Mouse (Mus musculus) stomach, embryonic 14.5 days (tissue): ENCODE data around the gene Mrps16. TPM values are rescaled to one million over a fixed set of nuclear protein-coding genes. Genes with fewer than 3 reads are reported as not detected.
A peak's percentile ranks its signal among the peaks of the same experiment; 100 is the strongest.

ENCODE experiments used
- ATAC-seq: fragments of 200-750 bp; cut with Nextera tagmentation; 2 replicates; pipeline ENCODE4 v1.8.0; 2017; ENCODE audit warnings: low read depth, moderate TSS enrichment; ENCODE audit not compliant: insufficient number of reproducible peaks, insufficient read depth, low FRiP score
- H3K27ac ChIP-seq: fragments of 300-500 bp; sonication (generic); 2 replicates; pipeline ENCODE4 v1.5.1; 2014; ENCODE audit warnings: mild to moderate bottlenecking, low read length, moderate library complexity, mixed read lengths
- H3K27me3 ChIP-seq: fragments of 300-500 bp; sonication (generic); 2 replicates; pipeline ENCODE4 v1.6.1; 2014; ENCODE audit warnings: low read length, control low read depth, mixed read lengths; ENCODE audit not compliant: control insufficient read depth, insufficient read depth
- H3K36me3 ChIP-seq: fragments of 300-500 bp; sonication (generic); 2 replicates; pipeline ENCODE4 v1.6.1; 2014; ENCODE audit warnings: mild to moderate bottlenecking, control low read depth, low read length, moderate library complexity, mixed read lengths; ENCODE audit not compliant: control insufficient read depth, insufficient read depth
- H3K4me1 ChIP-seq: fragments of 300-500 bp; sonication (generic); 2 replicates; pipeline ENCODE4 v1.6.1; 2014; ENCODE audit warnings: low read length, control low read depth, mixed read lengths; ENCODE audit not compliant: control insufficient read depth, insufficient read depth
- H3K4me2 ChIP-seq: fragments of 300-500 bp; sonication (generic); replicated peaks from 2 replicates; pipeline ENCODE4 v1.6.1; 2014; ENCODE audit warnings: low read depth, low read length, control low read depth
- H3K4me3 ChIP-seq: fragments of 300-500 bp; sonication (generic); 2 replicates; pipeline ENCODE4 v1.5.1; 2014; ENCODE audit warnings: low read depth, low read length, control low read depth
- H3K9ac ChIP-seq: fragments of 300-500 bp; sonication (generic); replicated peaks from 2 replicates; pipeline ENCODE4 v1.6.1; 2014; ENCODE audit warnings: low read depth, mild to moderate bottlenecking, control low read depth, low read length, moderate library complexity, mixed read lengths
- H3K9me3 ChIP-seq: fragments of 300-500 bp; sonication (generic); 2 replicates; pipeline ENCODE4 v1.6.1; 2016; ENCODE audit warnings: low read depth, low read length, control low read depth; ENCODE audit not compliant: control insufficient read depth
- WGBS: fragments of 180-500 bp; shearing (Covaris S2); extraction: QIAGEN DNeasy Blood & Tissue Kit; methylation state at CpG from one replicate; pipeline ENCODE4 v1.1.7; 2014; 5-methylcytosine and 5-hydroxymethylcytosine counted together
- polyA plus RNA-seq: library from polyadenylated mRNA; unstranded; fragments of >200 nt; fragmentation: Nextera tagmentation; extraction: Ambion mirVana; gene quantifications from 2 replicates; pipeline ENCODE4 v1.2.1, GENCODE M21; 2014

Gene Mrps16
- polyA plus RNA-seq, 1 experiment from 2014 or later = 102 TPM

DNA sequence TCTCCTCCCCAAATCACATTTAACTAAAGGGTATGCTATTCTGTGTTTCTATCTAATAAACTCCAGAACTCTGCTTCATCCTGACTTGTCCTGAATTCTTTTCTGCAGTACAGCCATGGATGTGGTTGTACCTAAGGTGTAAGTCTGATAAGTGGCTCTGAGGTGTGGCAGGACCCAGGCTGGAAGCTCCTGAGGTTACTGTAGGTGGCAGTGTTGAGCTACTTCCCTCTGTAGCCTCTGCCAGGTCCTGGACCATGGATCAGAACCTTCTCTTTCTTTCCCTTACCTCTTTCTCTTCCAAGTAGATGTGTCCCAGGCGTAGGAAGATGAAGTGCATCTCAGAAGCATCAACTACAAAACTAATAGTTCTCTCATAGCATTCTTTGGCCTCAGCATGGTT is 6.6 kb upstream of the Mrps16 start:
- H3K4me2 ChIP-seq = no peak overlapping the region
- H3K9ac ChIP-seq = no peak overlapping the region
- ATAC-seq = no peak
- H3K4me3 ChIP-seq = no peak overlapping the region
- no peak overlapping the region for H3K27ac ChIP-seq
- no peaks in the 10 kb centered on the region for H3K27me3 ChIP-seq
- no peaks in the 10 kb centered on the region for H3K9me3 ChIP-seq
- H3K36me3 ChIP-seq = no peaks in the 10 kb centered on the region
- 48% methylated on average over 1 of the region's 1 CpGs for WGBS
- no peaks in the 10 kb centered on the region for H3K4me1 ChIP-seq

DNA sequence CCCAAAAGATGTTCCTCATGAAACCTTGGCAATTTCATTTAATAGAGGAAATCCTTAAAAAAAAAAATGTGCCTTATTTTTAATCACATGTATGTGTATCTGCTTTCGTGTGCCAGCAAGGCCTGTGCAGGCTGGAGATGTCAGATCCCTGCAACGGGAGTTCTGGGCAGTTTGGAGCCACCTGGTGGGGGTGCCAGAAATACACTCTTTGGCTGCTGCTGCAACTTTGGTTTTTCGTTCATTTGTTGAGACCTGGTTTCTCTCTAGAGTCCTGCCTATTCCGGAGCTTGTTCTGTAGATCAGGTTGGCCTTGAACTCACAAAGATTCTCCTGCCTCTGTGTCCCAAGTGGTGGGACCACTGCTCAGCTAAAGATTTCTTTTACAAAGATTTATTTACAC is 5.4 kb upstream of the Mrps16 start:
- WGBS = 37% methylated on average over 4 of the region's 4 CpGs

DNA sequence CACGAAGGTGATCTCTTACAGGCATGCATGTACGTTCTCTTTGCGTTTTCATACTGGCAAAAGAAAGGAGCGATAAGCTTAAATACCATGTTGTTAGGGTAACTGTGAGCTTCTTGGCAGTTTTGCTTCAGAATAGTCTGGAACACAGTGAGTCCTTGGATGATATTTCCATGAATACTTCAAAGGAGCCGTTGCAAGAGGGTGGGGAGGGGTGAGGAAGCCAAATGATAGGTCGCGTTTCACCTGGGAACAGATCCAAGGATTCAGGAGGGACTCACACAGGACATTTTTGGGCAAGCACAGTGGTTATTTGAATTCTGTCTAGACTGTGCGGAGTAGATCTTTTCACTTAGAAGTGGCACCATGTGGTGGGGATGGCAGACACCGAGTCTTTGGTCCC is 3.8 kb upstream of the Mrps16 start:
- no peak for ATAC-seq
- 0 out of 2 replicates have a peak, but pooled peaks cover 2% of the 10 kb centered on the region for H3K4me1 ChIP-seq
- no peak overlapping the region for H3K9ac ChIP-seq
- H3K36me3 ChIP-seq = no peaks in the 10 kb centered on the region
- H3K9me3 ChIP-seq = no peaks in the 10 kb centered on the region
- H3K27me3 ChIP-seq = no peaks in the 10 kb centered on the region
- no peak overlapping the region for H3K4me3 ChIP-seq
- H3K27ac ChIP-seq = no peak overlapping the region
- 86% methylated on average over 9 of the region's 9 CpGs for WGBS
- no peak overlapping the region for H3K4me2 ChIP-seq

More for the DNA sequence above, 5.4 kb upstream of the Mrps16 start:
- Histone ChIP-seq H3K27ac (no peak overlapping the region), H3K9me3 (no peaks in the 10 kb centered on the region), H3K4me3 (no peak overlapping the region), H3K4me1 (no peaks in the 10 kb centered on the region), H3K36me3 (no peaks in the 10 kb centered on the region), H3K4me2 (no peak overlapping the region), H3K27me3 (no peaks in the 10 kb centered on the region), H3K9ac (no peak overlapping the region)
- ATAC-seq = no peak

DNA sequence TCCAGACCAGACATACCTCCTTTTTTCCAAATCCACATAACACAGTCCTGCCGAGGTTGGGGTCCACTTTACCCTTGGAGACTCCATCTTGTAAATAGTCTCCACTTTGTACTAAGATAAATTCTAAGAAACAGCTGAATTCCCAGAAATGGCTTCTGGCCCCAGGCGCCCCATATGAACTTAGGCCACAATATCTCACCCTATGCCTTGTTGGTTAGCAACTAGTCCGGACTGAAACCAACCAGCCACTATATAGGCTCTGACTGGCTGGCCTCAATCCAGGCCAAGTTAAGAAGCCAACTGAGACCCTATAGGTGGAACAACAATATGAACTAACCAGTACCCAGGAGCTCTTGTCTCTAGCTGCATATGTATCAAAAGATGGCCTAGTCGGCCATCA is 1.1 kb downstream of the Mrps16 start:
- H3K27me3 ChIP-seq = no peaks in the 10 kb centered on the region
- no peak for ATAC-seq
- no peaks in the 10 kb centered on the region for H3K9me3 ChIP-seq
- H3K9ac ChIP-seq = no peak overlapping the region
- H3K4me1 ChIP-seq = peaks cover 9% of the 10 kb centered on the region
- H3K27ac ChIP-seq = no peak overlapping the region
- H3K4me2 ChIP-seq = peak overlapping the region; percentile 57; the same call in 1 of the 2 replicates
- H3K36me3 ChIP-seq = peaks cover 8% of the 10 kb centered on the region; the same call in 1 of the 2 replicates
- 0 out of 2 replicates have a peak overlapping the region, but pooled peaks have one; percentile 74 for H3K4me3 ChIP-seq
- 88% methylated on average over 3 of the region's 4 CpGs for WGBS

DNA sequence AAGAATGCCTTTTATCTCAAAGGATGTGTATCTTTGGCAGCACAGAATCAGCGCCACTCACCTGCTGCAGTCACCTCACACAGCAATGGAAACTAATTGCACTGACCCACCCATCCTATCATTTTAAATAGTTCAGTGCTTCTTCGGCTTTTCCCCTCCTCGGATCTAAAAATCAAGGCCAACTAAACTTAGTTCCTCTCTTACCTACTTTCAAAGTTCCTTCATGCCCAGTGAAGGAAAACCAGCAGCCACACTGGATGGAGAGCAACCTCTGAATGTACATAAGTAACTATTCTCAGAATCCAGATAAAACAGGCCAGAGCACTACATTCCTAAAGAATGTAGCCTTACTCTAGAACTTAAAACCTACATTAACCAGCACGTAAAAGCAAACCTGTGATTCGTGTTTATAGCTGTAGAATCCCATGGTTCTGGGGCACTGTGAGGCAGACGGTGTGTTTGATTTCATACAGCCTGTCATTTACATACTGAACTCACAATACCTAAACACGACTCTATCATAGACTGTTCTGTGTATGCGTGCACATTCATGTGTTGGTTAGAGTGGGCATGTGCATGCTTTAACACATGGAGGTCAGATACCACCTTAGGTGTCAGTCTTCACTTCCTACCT is 3.9 kb downstream of the Mrps16 start:
- H3K4me3 ChIP-seq = peak overlapping the region; percentile 74; the same call in 1 of the 2 replicates
- 0 out of 2 replicates have a peak overlapping the region, but pooled peaks have one; percentile 67 for H3K9ac ChIP-seq
- no peaks in the 10 kb centered on the region for H3K9me3 ChIP-seq
- 87% methylated on average over 8 of the region's 8 CpGs for WGBS
- peak overlapping the region; percentile 68 for H3K4me2 ChIP-seq
- H3K4me1 ChIP-seq = peaks cover 20% of the 10 kb centered on the region
- H3K36me3 ChIP-seq = peaks cover 15% of the 10 kb centered on the region; the same call in 1 of the 2 replicates
- no peaks in the 10 kb centered on the region for H3K27me3 ChIP-seq
- H3K27ac ChIP-seq = no peak overlapping the region
- ATAC-seq = no peak

DNA sequence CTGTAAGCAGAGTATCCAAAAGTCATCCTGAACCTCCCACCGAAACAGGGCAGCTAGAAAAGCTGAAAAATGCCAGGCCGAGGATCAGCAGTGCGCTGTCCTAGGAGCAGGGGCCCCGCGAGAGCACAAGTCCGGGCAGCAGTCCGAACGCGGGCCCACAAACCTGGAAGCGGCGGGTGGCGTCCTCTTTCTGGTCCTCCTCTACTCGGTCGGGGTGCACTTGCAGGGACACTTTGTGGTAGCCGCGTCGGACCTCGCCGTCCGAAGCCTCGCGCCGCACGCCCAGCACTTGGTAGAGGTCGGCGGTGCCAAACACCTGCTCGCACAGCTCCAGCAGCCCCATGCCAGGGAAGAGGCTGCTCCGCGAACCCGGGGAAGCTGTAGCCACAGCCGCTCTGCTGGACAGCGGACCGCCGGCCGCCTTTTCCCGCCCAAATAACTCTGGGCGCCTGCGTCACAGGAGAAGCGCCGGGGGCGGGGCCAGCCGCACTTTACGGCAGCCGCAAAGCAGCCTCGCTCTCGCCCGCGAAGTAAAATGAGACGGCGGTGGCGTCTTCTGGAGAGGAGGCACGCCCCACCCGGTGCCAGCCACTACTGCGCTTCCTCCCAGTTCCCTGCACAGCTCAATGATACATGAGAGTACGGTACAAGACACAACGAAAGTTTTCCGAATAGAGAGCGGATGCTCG is 4.8 kb downstream of the Mrps16 start, which contains the start of gene Dnajc9:
Gene Dnajc9 (minus strand): TSS at position 470 of the 689 bp plus-strand sequence.
- peak within 1 kb of the TSS; percentile 85 for H3K27ac ChIP-seq
- WGBS = under 1% methylated on average over 59 of the region's 59 CpGs

DNA sequence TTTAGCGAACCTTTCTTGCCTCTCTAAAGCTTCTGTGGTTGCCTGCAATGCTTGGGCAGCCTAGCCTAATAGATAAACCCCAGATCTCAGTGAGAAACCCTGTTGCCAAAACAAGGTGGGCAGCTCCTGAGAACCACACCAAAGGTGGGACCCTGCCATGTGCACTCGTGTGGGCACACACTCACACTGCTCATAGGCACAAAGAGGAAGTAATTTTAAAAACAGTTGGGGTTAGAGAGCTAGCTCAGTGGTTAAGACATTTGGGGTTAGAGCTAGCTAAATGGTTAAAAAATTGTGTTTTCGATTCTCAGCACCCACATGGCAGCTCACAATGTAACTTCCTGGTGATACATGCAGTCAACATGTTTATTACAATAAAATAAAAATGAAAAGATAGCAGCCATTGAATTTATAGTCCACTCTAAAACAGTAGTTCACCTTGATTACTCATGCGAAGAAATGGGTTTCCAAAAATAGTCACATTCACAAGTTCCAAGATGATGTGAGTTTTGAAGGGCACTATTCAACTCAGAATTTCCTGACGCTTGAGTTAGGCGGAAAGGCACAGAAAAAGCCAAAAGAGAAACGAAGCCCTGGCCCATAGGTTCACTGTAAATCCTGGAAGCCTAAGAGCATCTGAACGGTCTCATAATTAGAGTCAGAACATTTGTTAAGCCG is 13.5 kb downstream of the Mrps16 start:
- no peak overlapping the region for H3K27ac ChIP-seq
- 92% methylated on average over 9 of the region's 9 CpGs for WGBS
- no peak overlapping the region for H3K4me2 ChIP-seq
- H3K27me3 ChIP-seq = no peaks in the 10 kb centered on the region
- peaks cover 39% of the 10 kb centered on the region for H3K36me3 ChIP-seq
- no peaks in the 10 kb centered on the region for H3K4me1 ChIP-seq
- H3K9ac ChIP-seq = no peak overlapping the region
- H3K9me3 ChIP-seq = no peaks in the 10 kb centered on the region
- no peak for ATAC-seq
- H3K4me3 ChIP-seq = no peak overlapping the region

More for the DNA sequence above, 4.8 kb downstream of the Mrps16 start, which contains the start of gene Dnajc9:
- Histone ChIP-seq H3K9me3 (no peaks in the 10 kb centered on the region), H3K4me2 (peak within 1 kb of the TSS; percentile 68), H3K36me3 (peaks cover 20% of the 10 kb centered on the region; the same call in 1 of the 2 replicates), H3K27me3 (no peaks in the 10 kb centered on the region), H3K4me3 (peak within 1 kb of the TSS; percentile 74), H3K4me1 (peaks cover 20% of the 10 kb centered on the region), H3K9ac (peak within 1 kb of the TSS; percentile 67)
- peak; percentile 74 for ATAC-seq

DNA sequence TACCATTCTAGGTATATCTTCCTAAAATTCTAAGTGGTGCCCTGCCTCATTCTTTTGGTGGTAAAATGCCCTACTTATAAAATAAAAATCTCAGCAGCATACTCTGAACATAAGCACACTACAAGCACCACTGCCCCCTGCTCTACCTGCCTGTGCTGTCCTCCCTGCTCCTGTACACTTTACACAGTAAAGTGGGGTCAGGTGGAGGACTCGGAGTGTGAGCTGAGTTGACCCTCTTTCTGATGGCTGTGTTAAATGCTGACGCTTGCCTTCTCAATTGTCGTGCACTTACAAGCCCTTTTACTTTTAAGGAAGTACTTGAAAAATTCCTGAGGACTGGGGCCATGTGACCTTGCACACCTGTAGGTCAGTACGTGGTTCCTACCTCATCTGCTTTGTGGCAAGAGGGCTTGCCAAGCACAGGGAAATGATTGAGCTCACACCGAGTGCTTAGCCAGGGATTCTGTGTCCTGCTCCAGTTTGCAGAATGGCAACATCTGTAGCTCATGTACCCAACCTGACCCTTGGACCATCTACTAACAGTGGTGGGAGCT is 14.3 kb downstream of the Mrps16 start:
- Histone ChIP-seq H3K4me1 (no peaks in the 10 kb centered on the region), H3K4me3 (no peak overlapping the region), H3K9ac (no peak overlapping the region), H3K27ac (no peak overlapping the region), H3K27me3 (no peaks in the 10 kb centered on the region), H3K9me3 (no peaks in the 10 kb centered on the region), H3K36me3 (peaks cover 36% of the 10 kb centered on the region), H3K4me2 (no peak overlapping the region)
- no peak for ATAC-seq
- WGBS = 75% methylated on average over 5 of the region's 5 CpGs
